Mouse (Mus musculus): ENCODE measurements around the gene Taf3. TPM values are rescaled to one million over a fixed set of nuclear protein-coding genes. Genes with fewer than 3 reads are reported as not detected.

Taf3 gene
- polyA plus RNA-seq, 1 experiment, result 7.0 TPM

GRCm38 (mm10) chr2:9982446-9982845 is 66.0 kb downstream of the Taf3 start:
- H3K27me3 ChIP-seq (ENCODE audit: control insufficient read depth, insufficient read depth, insufficient read length), result no peaks in the 10 kb centered on the region
- TF ChIP-seq FOSL1 (IDR thresholded peaks at IDR 0.05; ENCODE audit: insufficient read depth, low read length, poor library complexity, severe bottlenecking) (no peak), CTCF (IDR thresholded peaks at IDR 0.05; ENCODE audit: control insufficient read depth, insufficient read depth, insufficient read length) (no peak), USF1 (IDR thresholded peaks at IDR 0.05; ENCODE audit: low read depth) (no peak), CEBPB (IDR thresholded peaks at IDR 0.05; ENCODE audit: low read depth) (no peak), MYOG (IDR thresholded peaks at IDR 0.05; ENCODE audit: control insufficient read depth, extremely low read depth, insufficient read length) (no peak), MYOD1 (IDR thresholded peaks at IDR 0.05; ENCODE audit: control insufficient read depth, insufficient read length, low read depth) (no peak)
- H3K79me2 ChIP-seq (ENCODE audit: control insufficient read depth, insufficient read depth), result peaks cover 28% of the 10 kb centered on the region
- H3K36me3 ChIP-seq (ENCODE audit: control insufficient read depth, insufficient read depth), result no peaks in the 10 kb centered on the region
- H3ac ChIP-seq (ENCODE audit: control insufficient read depth, insufficient read length, low read depth), result no peak overlapping the region
- H3K79me3 ChIP-seq (ENCODE audit: low read depth), result peaks cover 10% of the 10 kb centered on the region
- H3K4me3 ChIP-seq (ENCODE audit: insufficient read depth, poor library complexity, severe bottlenecking), result no peak overlapping the region

- Histone ChIP-seq H3K4me3 (ENCODE audit: insufficient read depth, poor library complexity, severe bottlenecking) (no peak overlapping the region), H3K79me3 (ENCODE audit: low read depth) (no peaks in the 10 kb centered on the region), H3K36me3 (ENCODE audit: control insufficient read depth, insufficient read depth) (no peaks in the 10 kb centered on the region), H3ac (ENCODE audit: control insufficient read depth, insufficient read length, low read depth) (no peak overlapping the region), H3K27me3 (ENCODE audit: control insufficient read depth, insufficient read depth, insufficient read length) (no peaks in the 10 kb centered on the region), H3K79me2 (ENCODE audit: control insufficient read depth, insufficient read depth) (no peaks in the 10 kb centered on the region)
- TF ChIP-seq CTCF (IDR thresholded peaks at IDR 0.05; ENCODE audit: control insufficient read depth, insufficient read depth, insufficient read length) (no peak), MYOD1 (IDR thresholded peaks at IDR 0.05; ENCODE audit: control insufficient read depth, insufficient read length, low read depth) (no peak), CEBPB (IDR thresholded peaks at IDR 0.05; ENCODE audit: low read depth) (peak; percentile 2), MYOG (IDR thresholded peaks at IDR 0.05; ENCODE audit: control insufficient read depth, extremely low read depth, insufficient read length) (no peak)
Measured at GRCm38 (mm10) chr2:9971927-9972326, 76.5 kb downstream of the Taf3 start.

GRCm38 (mm10) chr2:9970579-9970978 is 77.8 kb downstream of the Taf3 start:
- no peaks in the 10 kb centered on the region for H3K36me3 ChIP-seq (ENCODE audit: control insufficient read depth, insufficient read depth)
- no peaks in the 10 kb centered on the region for H3K27me3 ChIP-seq (ENCODE audit: control insufficient read depth, insufficient read depth, insufficient read length)
- H3ac ChIP-seq (ENCODE audit: control insufficient read depth, insufficient read length, low read depth), result no peak overlapping the region
- no peak for TF ChIP-seq CEBPB (IDR thresholded peaks at IDR 0.05; ENCODE audit: low read depth)
- TF ChIP-seq MYOD1 (IDR thresholded peaks at IDR 0.05; ENCODE audit: control insufficient read depth, insufficient read length, low read depth), result no peak
- TF ChIP-seq CTCF (IDR thresholded peaks at IDR 0.05; ENCODE audit: control insufficient read depth, insufficient read depth, insufficient read length), result no peak
- TF ChIP-seq FOSL1 (IDR thresholded peaks at IDR 0.05; ENCODE audit: insufficient read depth, low read length, poor library complexity, severe bottlenecking), result no peak
- TF ChIP-seq MYOG (IDR thresholded peaks at IDR 0.05; ENCODE audit: control insufficient read depth, extremely low read depth, insufficient read length), result no peak
- TF ChIP-seq USF1 (IDR thresholded peaks at IDR 0.05; ENCODE audit: low read depth), result no peak
- TF ChIP-seq MAX (IDR thresholded peaks at IDR 0.05), result no peak
- no peaks in the 10 kb centered on the region for H3K79me3 ChIP-seq (ENCODE audit: low read depth)
- no peaks in the 10 kb centered on the region for H3K79me2 ChIP-seq (ENCODE audit: control insufficient read depth, insufficient read depth)
- no peak overlapping the region for H3K4me3 ChIP-seq (ENCODE audit: insufficient read depth, poor library complexity, severe bottlenecking)

GRCm38 (mm10) chr2:9970178-9970577 is 78.2 kb downstream of the Taf3 start:
- no peak overlapping the region for H3K4me3 ChIP-seq (ENCODE audit: insufficient read depth, poor library complexity, severe bottlenecking)
- H3K79me2 ChIP-seq (ENCODE audit: control insufficient read depth, insufficient read depth), result no peaks in the 10 kb centered on the region
- H3K36me3 ChIP-seq (ENCODE audit: control insufficient read depth, insufficient read depth), result no peaks in the 10 kb centered on the region
- no peak overlapping the region for H3ac ChIP-seq (ENCODE audit: control insufficient read depth, insufficient read length, low read depth)
- no peaks in the 10 kb centered on the region for H3K27me3 ChIP-seq (ENCODE audit: control insufficient read depth, insufficient read depth, insufficient read length)
- H3K79me3 ChIP-seq (ENCODE audit: low read depth), result no peaks in the 10 kb centered on the region
- TF ChIP-seq MYOG (IDR thresholded peaks at IDR 0.05; ENCODE audit: control insufficient read depth, extremely low read depth, insufficient read length) (no peak), MYOD1 (IDR thresholded peaks at IDR 0.05; ENCODE audit: control insufficient read depth, insufficient read length, low read depth) (peak; percentile 10)

- Histone ChIP-seq H3K79me2 (ENCODE audit: control insufficient read depth, insufficient read depth) (no peaks in the 10 kb centered on the region), H3K79me3 (ENCODE audit: low read depth) (no peaks in the 10 kb centered on the region), H3K36me3 (ENCODE audit: control insufficient read depth, insufficient read depth) (no peaks in the 10 kb centered on the region), H3ac (ENCODE audit: control insufficient read depth, insufficient read length, low read depth) (no peak overlapping the region), H3K27me3 (ENCODE audit: control insufficient read depth, insufficient read depth, insufficient read length) (no peaks in the 10 kb centered on the region), H3K4me3 (ENCODE audit: insufficient read depth, poor library complexity, severe bottlenecking) (no peak overlapping the region)
- TF ChIP-seq USF1 (IDR thresholded peaks at IDR 0.05; ENCODE audit: low read depth), result no peak
- no peak for TF ChIP-seq CTCF (IDR thresholded peaks at IDR 0.05; ENCODE audit: control insufficient read depth, insufficient read depth, insufficient read length)
- TF ChIP-seq MYOD1 (IDR thresholded peaks at IDR 0.05; ENCODE audit: control insufficient read depth, insufficient read length, low read depth), result no peak
- TF ChIP-seq FOSL1 (IDR thresholded peaks at IDR 0.05; ENCODE audit: insufficient read depth, low read length, poor library complexity, severe bottlenecking), result no peak
- no peak for TF ChIP-seq MAX (IDR thresholded peaks at IDR 0.05)
- no peak for TF ChIP-seq CEBPB (IDR thresholded peaks at IDR 0.05; ENCODE audit: low read depth)
- no peak for TF ChIP-seq MYOG (IDR thresholded peaks at IDR 0.05; ENCODE audit: control insufficient read depth, extremely low read depth, insufficient read length)
Measured at GRCm38 (mm10) chr2:9969734-9970133, 78.7 kb downstream of the Taf3 start.

GRCm38 (mm10) chr2:9966634-9967033 is 81.8 kb downstream of the Taf3 start:
- no peak overlapping the region for H3ac ChIP-seq (ENCODE audit: control insufficient read depth, insufficient read length, low read depth)
- no peak overlapping the region for H3K4me3 ChIP-seq (ENCODE audit: insufficient read depth, poor library complexity, severe bottlenecking)
- H3K27me3 ChIP-seq (ENCODE audit: control insufficient read depth, insufficient read depth, insufficient read length), result no peaks in the 10 kb centered on the region
- no peaks in the 10 kb centered on the region for H3K79me3 ChIP-seq (ENCODE audit: low read depth)
- no peaks in the 10 kb centered on the region for H3K36me3 ChIP-seq (ENCODE audit: control insufficient read depth, insufficient read depth)
- H3K79me2 ChIP-seq (ENCODE audit: control insufficient read depth, insufficient read depth), result peaks cover 6% of the 10 kb centered on the region
- TF ChIP-seq CTCF (IDR thresholded peaks at IDR 0.05; ENCODE audit: control insufficient read depth, insufficient read depth, insufficient read length) (no peak), MYOG (IDR thresholded peaks at IDR 0.05; ENCODE audit: control insufficient read depth, extremely low read depth, insufficient read length) (no peak), MAX (IDR thresholded peaks at IDR 0.05) (no peak), USF1 (IDR thresholded peaks at IDR 0.05; ENCODE audit: low read depth) (no peak), MYOD1 (IDR thresholded peaks at IDR 0.05; ENCODE audit: control insufficient read depth, insufficient read length, low read depth) (no peak), CEBPB (IDR thresholded peaks at IDR 0.05; ENCODE audit: low read depth) (no peak), FOSL1 (IDR thresholded peaks at IDR 0.05; ENCODE audit: insufficient read depth, low read length, poor library complexity, severe bottlenecking) (no peak)
